Mouse (Mus musculus) liver, adult 2 months (tissue): Measurements from ENCODE around the gene Apol8.

ENCODE experiments used
- CTCF ChIP-seq: fragments of 200-500 bp; IDR thresholded peaks from 2 replicates; pipeline ENCODE4 v1.5.1; 2011; ENCODE audit warnings: low read depth, low read length, control low read depth
- POLR2A ChIP-seq: fragments of 200-500 bp; IDR thresholded peaks from 2 replicates; pipeline ENCODE4 v1.6.1; 2011; ENCODE audit warnings: low read length, control low read depth; ENCODE audit not compliant: insufficient read depth; ENCODE audit errors: extremely low read depth

- TF ChIP-seq CTCF (no peak), POLR2A (no peak)
Measured at GRCm38 (mm10) chr15:77757586-77758226, 903 bp upstream of the Apol8 start.
